Mouse (Mus musculus) cerebellum, adult 18-20 months (tissue): ENCODE results near the gene Rp9.
A peak's percentile ranks its signal among the peaks of the same experiment; 100 is the strongest.
"Not testable (repeated sequence)": the region's sequence is repeated elsewhere in the genome, so short reads cannot be mapped to it uniquely, and the experiment has no call there.

Source experiments
- DNase-seq, 2 experiments: peaks; one replicate each; pipeline ENCODE4 v3.0.0; 2021

Rp9 gene

GRCm38 (mm10) chr9:22417547-22417946, 52.0 kb downstream of the Rp9 start:
- no peak for DNase-seq

- DNase-seq = no peak
These were observed 53.4 kb downstream of the Rp9 start for GRCm38 (mm10) chr9:22416187-22416586.

GRCm38 (mm10) chr9:22411002-22411857, 58.3 kb downstream of the Rp9 start, which contains the start of gene 9530077C05Rik:
Gene 9530077C05Rik (plus strand): TSS chr9:22411513.
- peak; percentile 99 to 100 for DNase-seq

GRCm38 (mm10) chr9:22409501-22409900, 60.0 kb downstream of the Rp9 start:
- no peak for DNase-seq

- DNase-seq = not testable (repeated sequence)
These were observed 61.2 kb downstream of the Rp9 start for GRCm38 (mm10) chr9:22408344-22408743.

GRCm38 (mm10) chr9:22407633-22408032, 61.9 kb downstream of the Rp9 start:
- DNase-seq = not testable (repeated sequence)

GRCm38 (mm10) chr9:22405414-22405813, 64.1 kb downstream of the Rp9 start:
- no peak for DNase-seq

GRCm38 (mm10) chr9:22403501-22403900, 66.0 kb downstream of the Rp9 start:
- not testable (repeated sequence) for DNase-seq

GRCm38 (mm10) chr9:22402976-22403375, 66.6 kb downstream of the Rp9 start:
- no peak for DNase-seq

- DNase-seq = no peak
These were observed 67.5 kb downstream of the Rp9 start for GRCm38 (mm10) chr9:22402001-22402400.

- DNase-seq = no peak
These were observed 70.5 kb downstream of the Rp9 start for GRCm38 (mm10) chr9:22399021-22399420.

- no peak for DNase-seq
These were observed 74.8 kb downstream of the Rp9 start for GRCm38 (mm10) chr9:22394725-22395124.

GRCm38 (mm10) chr9:22390390-22390789, 79.2 kb downstream of the Rp9 start:
- DNase-seq = no peak

- DNase-seq = no peak
These were observed 79.8 kb downstream of the Rp9 start for GRCm38 (mm10) chr9:22389736-22390245.

- DNase-seq = peak; percentile 87 to 88
These were observed 80.5 kb downstream of the Rp9 start, which contains the start of gene Anln for GRCm38 (mm10) chr9:22389021-22389476. Gene Anln (minus strand): TSS chr9:22389188.

- no peak for DNase-seq
These were observed 81.1 kb downstream of the Rp9 start for GRCm38 (mm10) chr9:22388401-22388980.

- DNase-seq = no peak
These were observed 81.6 kb downstream of the Rp9 start for GRCm38 (mm10) chr9:22387901-22388300.

- DNase-seq = no peak
These were observed 83.7 kb downstream of the Rp9 start for GRCm38 (mm10) chr9:22385890-22386289.

- peak in 1 of 2 experiments; percentile 7 for DNase-seq
These were observed 93.5 kb downstream of the Rp9 start for GRCm38 (mm10) chr9:22376086-22376485.

- no peak for DNase-seq
These were observed 96.8 kb downstream of the Rp9 start for GRCm38 (mm10) chr9:22372760-22373159.

GRCm38 (mm10) chr9:22368030-22368429, 101.5 kb downstream of the Rp9 start:
- no peak for DNase-seq

GRCm38 (mm10) chr9:22366621-22367020, 102.9 kb downstream of the Rp9 start:
- no peak for DNase-seq

GRCm38 (mm10) chr9:22366221-22366620, 103.3 kb downstream of the Rp9 start:
- DNase-seq = no peak
